Mouse (Mus musculus) heart, embryonic 10.5 days (tissue): Measurements from ENCODE around the gene Bad. TPM values are rescaled to one million over a fixed set of nuclear protein-coding genes. Genes with fewer than 3 reads are reported as not detected.
"Not testable (repeated sequence)": the region's sequence is repeated elsewhere in the genome, so short reads cannot be mapped to it uniquely, and the experiment has no call there.

ENCODE experiments used
- DNase-seq: peaks from one replicate; pipeline ENCODE4 v3.0.0-alpha.2; 2017; ENCODE audit warnings: low spot score
- H3K27ac ChIP-seq: fragments of 300-500 bp; sonication (generic); 2 replicates; pipeline ENCODE4 v1.5.1; 2016; ENCODE audit warnings: mild to moderate bottlenecking
- H3K27me3 ChIP-seq: fragments of 300-500 bp; sonication (generic); 2 replicates; pipeline ENCODE4 v1.6.1; 2016; ENCODE audit warnings: mild to moderate bottlenecking; ENCODE audit not compliant: poor library complexity, insufficient read depth, severe bottlenecking
- H3K36me3 ChIP-seq: fragments of 300-500 bp; sonication (generic); 2 replicates; pipeline ENCODE4 v1.6.1; 2016; ENCODE audit warnings: mild to moderate bottlenecking, moderate library complexity
- H3K4me1 ChIP-seq: fragments of 300-500 bp; sonication (generic); 2 replicates; pipeline ENCODE4 v1.6.1; 2016; ENCODE audit warnings: mild to moderate bottlenecking
- H3K4me3 ChIP-seq: fragments of 300-500 bp; sonication (generic); 2 replicates; pipeline ENCODE4 v1.5.1; 2016; ENCODE audit warnings: mild to moderate bottlenecking, moderate library complexity
- H3K9me3 ChIP-seq: fragments of 300-500 bp; sonication (generic); 2 replicates; pipeline ENCODE4 v1.6.1; 2016; ENCODE audit warnings: mild to moderate bottlenecking, moderate library complexity
- whole genome bisulfite sequencing: fragments of 180-500 bp; shearing (Covaris S2); methylation state at CpG from one replicate; pipeline ENCODE4 v1.1.7; 2016; 5-methylcytosine and 5-hydroxymethylcytosine counted together
- polyA plus RNA-seq: library from polyadenylated mRNA; unstranded; fragments of >200 nt; fragmentation: Nextera tagmentation; extraction: Ambion mirVana; gene quantifications from 2 replicates; pipeline ENCODE4 v1.2.1, GENCODE M21; 2016

Gene Bad
- polyA plus RNA-seq, 1 experiment from 2014 or later, result 61.3 TPM

- peaks cover 37% of the 10 kb centered on the region for H3K4me1 ChIP-seq
- no peaks in the 10 kb centered on the region for H3K9me3 ChIP-seq
- WGBS, result 10% methylated on average over 11 of the region's 11 CpGs
- H3K27me3 ChIP-seq, result no peaks in the 10 kb centered on the region
- DNase-seq, result no peak
- peaks cover 62% of the 10 kb centered on the region for H3K36me3 ChIP-seq
- peak overlapping the region; percentile 96 for H3K27ac ChIP-seq
- peak overlapping the region; percentile 76 for H3K4me3 ChIP-seq
These were observed 32.6 kb upstream of the Bad start for GRCm38 (mm10) chr19:6909021-6909420.

GRCm38 (mm10) chr19:6909507-6910289 lies 32.0 kb upstream of the Bad start, which contains the start of the genes Trmt112 and Prdx5:
TSS of gene Trmt112 (plus strand) at chr19:6909698.
TSS of gene Prdx5 (minus strand) at chr19:6910106.
- WGBS, result under 1% methylated on average over 65 of the region's 65 CpGs
- Histone ChIP-seq H3K27ac (peak within 1 kb of the TSS; percentile 96), H3K36me3 (peaks cover 60% of the 10 kb centered on the region), H3K9me3 (no peaks in the 10 kb centered on the region), H3K4me3 (peak within 1 kb of the TSS; percentile 76), H3K4me1 (peaks cover 37% of the 10 kb centered on the region), H3K27me3 (no peaks in the 10 kb centered on the region)
- peak; percentile 96 for DNase-seq

DNA sequence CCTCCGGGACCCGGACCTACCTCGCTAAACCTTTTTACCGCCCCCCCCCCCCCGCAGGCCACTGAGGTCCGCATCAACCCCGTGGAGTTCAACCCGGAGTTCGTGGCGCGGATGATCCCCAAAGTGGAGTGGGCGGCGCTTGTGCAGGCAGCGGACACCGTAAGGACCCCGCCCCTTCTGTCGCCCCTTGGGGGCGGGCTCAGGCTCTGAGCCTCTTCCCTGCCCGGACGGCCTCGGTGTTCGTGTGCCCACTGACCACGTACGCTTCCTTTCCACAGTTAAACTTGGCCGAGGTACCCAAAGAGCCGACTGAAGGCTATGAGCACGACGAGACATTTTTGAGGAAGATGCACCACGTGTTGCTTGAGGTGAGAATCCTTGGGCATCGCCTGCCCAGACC lies 31.4 kb upstream of the Bad start:
- not testable (repeated sequence) for H3K9me3 ChIP-seq, H3K27me3 ChIP-seq
- peak; percentile 87 for DNase-seq
- peaks cover 54% of the 10 kb centered on the region for H3K36me3 ChIP-seq
- H3K27ac ChIP-seq, result peak overlapping the region; percentile 96
- WGBS, result under 1% methylated on average over 28 of the region's 30 CpGs
- H3K4me1 ChIP-seq, result peaks cover 42% of the 10 kb centered on the region
- peak overlapping the region; percentile 76 for H3K4me3 ChIP-seq

- H3K27me3 ChIP-seq, result no peaks in the 10 kb centered on the region
- DNase-seq, result peak; percentile 74
- peak overlapping the region; percentile 17; the same call in 1 of the 2 replicates for H3K27ac ChIP-seq
- no peaks in the 10 kb centered on the region for H3K9me3 ChIP-seq
- H3K4me1 ChIP-seq, result peaks cover 46% of the 10 kb centered on the region
- 83% methylated on average over 19 of the region's 19 CpGs for WGBS
- peak overlapping the region; percentile 76 for H3K4me3 ChIP-seq
- H3K36me3 ChIP-seq, result peaks cover 44% of the 10 kb centered on the region
These were observed 30.3 kb upstream of the Bad start for GRCm38 (mm10) chr19:6911101-6912074.

- Histone ChIP-seq H3K27ac (no peak overlapping the region), H3K9me3 (no peaks in the 10 kb centered on the region), H3K36me3 (peaks cover 34% of the 10 kb centered on the region), H3K27me3 (no peaks in the 10 kb centered on the region), H3K4me3 (no peak overlapping the region), H3K4me1 (peaks cover 44% of the 10 kb centered on the region)
- no peak for DNase-seq
- WGBS, result 95% methylated on average over 15 of the region's 15 CpGs
These were observed 29.3 kb upstream of the Bad start for GRCm38 (mm10) chr19:6912205-6912970.

DNA sequence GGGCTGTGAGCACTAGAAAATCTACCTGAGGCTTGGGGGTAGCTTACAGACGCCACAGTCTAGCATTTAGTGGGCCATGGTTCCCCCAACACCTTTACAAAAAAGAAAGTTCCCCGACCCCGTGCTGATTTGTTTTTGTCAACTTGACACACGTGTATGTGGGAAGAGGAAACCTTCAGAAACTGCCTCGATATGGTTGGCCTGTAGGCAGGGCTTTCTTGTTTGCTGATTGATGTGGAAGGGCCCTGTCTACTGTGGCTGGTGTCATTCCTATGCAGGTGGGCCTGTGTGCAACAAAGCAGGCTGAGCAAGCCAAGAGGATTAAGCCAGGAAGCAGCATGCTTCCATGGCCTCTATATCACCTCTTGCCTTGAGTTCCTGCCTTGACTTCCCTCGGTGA lies 28.6 kb upstream of the Bad start:
- Histone ChIP-seq H3K9me3 (no peaks in the 10 kb centered on the region), H3K4me1 (peaks cover 38% of the 10 kb centered on the region), H3K36me3 (peaks cover 34% of the 10 kb centered on the region), H3K27ac (no peak overlapping the region), H3K4me3 (no peak overlapping the region), H3K27me3 (no peaks in the 10 kb centered on the region)
- WGBS, result 85% methylated on average over 6 of the region's 6 CpGs
- DNase-seq, result no peak

GRCm38 (mm10) chr19:6913991-6914390 lies 27.7 kb upstream of the Bad start:
- H3K36me3 ChIP-seq, result peaks cover 38% of the 10 kb centered on the region
- no peaks in the 10 kb centered on the region for H3K27me3 ChIP-seq
- peaks cover 28% of the 10 kb centered on the region for H3K4me1 ChIP-seq
- WGBS, result 88% methylated on average over 11 of the region's 11 CpGs
- H3K9me3 ChIP-seq, result no peaks in the 10 kb centered on the region
- H3K27ac ChIP-seq, result no peak overlapping the region
- no peak overlapping the region for H3K4me3 ChIP-seq
- no peak for DNase-seq

- WGBS, result 89% methylated on average over 9 of the region's 9 CpGs
These were observed 27.1 kb upstream of the Bad start for GRCm38 (mm10) chr19:6914540-6914939.

DNA sequence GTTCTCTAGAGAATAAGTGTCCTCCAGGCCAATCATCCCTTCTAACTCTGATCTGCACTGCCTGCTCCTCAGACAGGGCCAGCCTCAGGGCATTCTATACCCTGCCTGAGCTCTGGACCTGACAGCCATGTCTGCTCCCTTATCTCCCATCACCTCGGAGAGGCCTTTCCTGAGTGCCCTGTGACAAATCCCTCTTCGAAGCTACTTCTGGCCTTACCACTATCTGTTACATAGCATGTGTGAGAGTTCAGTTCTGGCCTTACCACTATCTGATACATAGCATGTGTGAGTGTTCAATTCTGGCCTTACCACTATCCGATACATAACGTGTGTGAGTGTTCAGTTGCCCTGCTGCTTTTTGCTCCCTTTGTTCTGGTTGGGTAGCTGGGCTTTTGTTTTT lies 26.4 kb upstream of the Bad start:
- no peak for DNase-seq
- H3K9me3 ChIP-seq, result no peaks in the 10 kb centered on the region
- no peaks in the 10 kb centered on the region for H3K27me3 ChIP-seq
- WGBS, result 43% methylated on average over 4 of the region's 4 CpGs
- H3K27ac ChIP-seq, result 0 out of 2 replicates have a peak overlapping the region, but pooled peaks have one; percentile 31
- H3K36me3 ChIP-seq, result peaks cover 42% of the 10 kb centered on the region
- H3K4me3 ChIP-seq, result no peak overlapping the region
- peaks cover 35% of the 10 kb centered on the region for H3K4me1 ChIP-seq

More at GRCm38 (mm10) chr19:6914540-6914939, 27.1 kb upstream of the Bad start:
- Histone ChIP-seq H3K36me3 (peaks cover 40% of the 10 kb centered on the region), H3K9me3 (no peaks in the 10 kb centered on the region), H3K27me3 (no peaks in the 10 kb centered on the region), H3K4me1 (peaks cover 29% of the 10 kb centered on the region), H3K4me3 (no peak overlapping the region), H3K27ac (no peak overlapping the region)
- no peak for DNase-seq

DNA sequence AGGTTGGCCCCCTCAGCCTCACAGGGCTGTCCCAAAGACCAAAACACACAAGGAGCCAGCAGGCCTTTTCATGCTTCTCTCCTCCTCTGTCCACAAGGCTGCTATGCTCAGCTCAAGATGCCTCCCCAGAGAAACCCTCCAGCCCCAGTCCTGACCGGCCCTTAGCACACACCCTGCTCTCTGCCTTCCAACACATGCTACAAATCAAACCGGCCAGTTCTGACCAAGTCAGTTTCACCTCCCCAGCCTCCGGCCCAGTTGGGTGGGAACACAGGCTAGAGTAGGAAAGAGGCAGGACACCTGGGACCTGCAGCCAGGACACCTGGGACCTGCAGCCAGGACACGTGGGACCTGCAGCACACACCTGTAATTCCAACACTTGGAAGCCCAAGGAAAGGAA lies 25.2 kb upstream of the Bad start:
- Histone ChIP-seq H3K9me3 (no peaks in the 10 kb centered on the region), H3K27ac (no peak overlapping the region), H3K4me1 (peaks cover 35% of the 10 kb centered on the region), H3K27me3 (no peaks in the 10 kb centered on the region), H3K4me3 (no peak overlapping the region), H3K36me3 (peaks cover 36% of the 10 kb centered on the region)
- 84% methylated on average over 4 of the region's 4 CpGs for WGBS
- DNase-seq, result no peak

- H3K27ac ChIP-seq, result no peak overlapping the region
These were observed 23.3 kb upstream of the Bad start for GRCm38 (mm10) chr19:6918321-6918720.

GRCm38 (mm10) chr19:6919431-6919830 lies 22.2 kb upstream of the Bad start:
- H3K36me3 ChIP-seq, result peaks cover 8% of the 10 kb centered on the region; the same call in 1 of the 2 replicates
- no peak overlapping the region for H3K27ac ChIP-seq
- no peaks in the 10 kb centered on the region for H3K9me3 ChIP-seq
- H3K4me3 ChIP-seq, result no peak overlapping the region
- no peak for DNase-seq
- H3K27me3 ChIP-seq, result peaks cover 20% of the 10 kb centered on the region
- peaks cover 48% of the 10 kb centered on the region for H3K4me1 ChIP-seq

More at GRCm38 (mm10) chr19:6918321-6918720, 23.3 kb upstream of the Bad start:
- H3K36me3 ChIP-seq, result peaks cover 17% of the 10 kb centered on the region
- H3K4me3 ChIP-seq, result no peak overlapping the region
- peaks cover 9% of the 10 kb centered on the region for H3K27me3 ChIP-seq
- DNase-seq, result no peak
- 91% methylated on average over 4 of the region's 4 CpGs for WGBS
- H3K9me3 ChIP-seq, result no peaks in the 10 kb centered on the region
- peaks cover 46% of the 10 kb centered on the region for H3K4me1 ChIP-seq
